Mouse (Mus musculus): ENCODE measurements around the gene Kcnh5.

- TF ChIP-seq CTCF (IDR thresholded peaks at IDR 0.05; ENCODE audit: low read depth) (no peak), EP300 (IDR thresholded peaks at IDR 0.05; ENCODE audit: low read depth) (no peak)
Observed at GRCm38 (mm10) chr12:75176691-75177645, at the start of gene Kcnh5.
